Mouse (Mus musculus) liver, embryonic 14.5 days (tissue): Measurements from ENCODE around the gene Olfr91. TPM values are rescaled to one million over a fixed set of nuclear protein-coding genes. Genes with fewer than 3 reads are reported as not detected.

Source experiments
- ATAC-seq: fragments of 200-750 bp; cut with Nextera tagmentation; 2 replicates; pipeline ENCODE4 v1.8.0; 2017; ENCODE audit warnings: moderate number of reproducible peaks, mild to moderate bottlenecking, moderate library complexity; ENCODE audit not compliant: insufficient read depth
- DNase-seq, 3 experiments: peaks; one replicate each; pipeline ENCODE4 v3.0.0-alpha.2; 2012 to 2013; ENCODE audit warnings: low read depth in 3 of 3, low spot score in 3 of 3
- H3K27ac ChIP-seq: fragments of 300-500 bp; sonication (generic); 2 replicates; pipeline ENCODE4 v1.5.1; 2014; ENCODE audit warnings: moderate library complexity, mild to moderate bottlenecking, control low read depth, inconsistent platforms
- H3K27me3 ChIP-seq: fragments of 300-500 bp; sonication (generic); 2 replicates; pipeline ENCODE4 v1.6.1; 2014; ENCODE audit warnings: mild to moderate bottlenecking, low read length, moderate library complexity; ENCODE audit not compliant: control insufficient read depth, insufficient read depth
- H3K36me3 ChIP-seq: fragments of 300-500 bp; sonication (generic); replicated peaks from 2 replicates; pipeline ENCODE4 v1.6.1; 2014; ENCODE audit warnings: low read depth; ENCODE audit not compliant: control insufficient read depth, insufficient read depth
- H3K4me1 ChIP-seq, 2 experiments: fragments of 200-500 bp in 1 of 2; fragments of 300-500 bp in 1 of 2; sonication (generic) in 1 of 2; replicated peaks; 2 replicates each; pipeline ENCODE4 v1.6.1; 2012 to 2014; ENCODE audit warnings: antibody characterized with exemption in 1 of 2, inconsistent platforms in 1 of 2, low read length in 1 of 2; ENCODE audit not compliant: control insufficient read depth in 2 of 2, insufficient read depth in 2 of 2
- H3K4me2 ChIP-seq: fragments of 300-500 bp; sonication (generic); 2 replicates; pipeline ENCODE4 v1.6.1; 2014; ENCODE audit warnings: low read depth, mild to moderate bottlenecking, control low read depth, moderate library complexity
- H3K4me3 ChIP-seq, 2 experiments: fragments of 200-500 bp in 1 of 2; fragments of 300-500 bp in 1 of 2; sonication (generic) in 1 of 2; 2 replicates each; pipeline ENCODE4 v1.5.1; 2012 to 2014; ENCODE audit warnings: low read depth in 2 of 2, low read length in 2 of 2, mild to moderate bottlenecking in 2 of 2, control low read depth in 1 of 2, inconsistent platforms in 1 of 2, moderate library complexity in 1 of 2; ENCODE audit not compliant: insufficient read depth in 1 of 2
- H3K9ac ChIP-seq: fragments of 300-500 bp; sonication (generic); replicated peaks from 2 replicates; pipeline ENCODE4 v1.6.1; 2014; ENCODE audit warnings: mild to moderate bottlenecking, control low read depth, moderate library complexity
- H3K9me3 ChIP-seq: fragments of 300-500 bp; sonication (generic); 2 replicates; pipeline ENCODE4 v1.6.1; 2016; ENCODE audit warnings: low read length, mixed read lengths; ENCODE audit not compliant: control insufficient read depth
- CTCF ChIP-seq: IDR thresholded peaks from 2 replicates; pipeline ENCODE4 v1.5.1; 2016; ENCODE audit warnings: antibody characterized with exemption, low read depth, control low read depth
- EP300 ChIP-seq: IDR thresholded peaks from 2 replicates; pipeline ENCODE4 v1.6.1; 2016; ENCODE audit warnings: antibody characterized with exemption, low read depth
- WGBS: fragments of 180-500 bp; shearing (Covaris S2); extraction: QIAGEN DNeasy Blood & Tissue Kit; methylation state at CpG from one replicate; pipeline ENCODE4 v1.1.7; 2014; ENCODE audit not compliant: insufficient replicate concordance; 5-methylcytosine and 5-hydroxymethylcytosine counted together
- polyA plus RNA-seq, 2 experiments: library from polyadenylated mRNA; depleted of rRNA in 1 of 2; stranded (reverse) in 1 of 2; unstranded in 1 of 2; fragments of >200 nt; fragmentation: Nextera tagmentation in 1 of 2; extraction: Ambion mirVana in 1 of 2; gene quantifications; 2 replicates each; pipeline versions ENCODE4 v1.2.1 to v1.2.3; 2012 to 2014

Gene Olfr91
- polyA plus RNA-seq, 2 experiments: not detected

GRCm38 (mm10) chr17:37088399-37088798 is 9.7 kb downstream of the Olfr91 start, which contains the start of gene Olfr90:
Gene Olfr90 (minus strand): TSS chr17:37088499.
- Histone ChIP-seq H3K27ac (no peak within 1 kb of the TSS), H3K4me3 (no peak within 1 kb of the TSS), H3K27me3 (no peaks in the 10 kb centered on the region), H3K36me3 (no peaks in the 10 kb centered on the region), H3K9ac (no peak within 1 kb of the TSS), H3K4me2 (no peak within 1 kb of the TSS), H3K9me3 (no peaks in the 10 kb centered on the region), H3K4me1 (no peaks in the 10 kb centered on the region)
- DNase-seq (no peak), ATAC-seq (no peak)
- TF ChIP-seq EP300 (no peak), CTCF (no peak)

GRCm38 (mm10) chr17:37085545-37085944 is 12.5 kb downstream of the Olfr91 start:
- TF ChIP-seq EP300 (no peak), CTCF (no peak)
- H3K36me3 ChIP-seq: no peaks in the 10 kb centered on the region
- DNase-seq: no peak
- H3K9ac ChIP-seq: no peak overlapping the region
- no peak overlapping the region for H3K27ac ChIP-seq
- ATAC-seq: no peak
- H3K9me3 ChIP-seq: no peaks in the 10 kb centered on the region
- H3K4me3 ChIP-seq: no peak overlapping the region
- WGBS: 55% methylated on average over 10 of the region's 10 CpGs
- no peaks in the 10 kb centered on the region for H3K27me3 ChIP-seq
- H3K4me2 ChIP-seq: no peak overlapping the region
- H3K4me1 ChIP-seq: no peaks in the 10 kb centered on the region

GRCm38 (mm10) chr17:37084632-37085031 is 13.4 kb downstream of the Olfr91 start:
- Histone ChIP-seq H3K9ac (no peak overlapping the region), H3K4me2 (no peak overlapping the region), H3K9me3 (no peaks in the 10 kb centered on the region), H3K27me3 (no peaks in the 10 kb centered on the region), H3K4me3 (no peak overlapping the region), H3K27ac (no peak overlapping the region), H3K36me3 (no peaks in the 10 kb centered on the region), H3K4me1 (no peaks in the 10 kb centered on the region)
- TF ChIP-seq CTCF (peak; percentile 9; the same call in 1 of the 2 replicates), EP300 (no peak)
- 42% methylated on average over 5 of the region's 5 CpGs for WGBS
- DNase-seq (no peak), ATAC-seq (no peak)

GRCm38 (mm10) chr17:37083327-37083726 is 14.8 kb downstream of the Olfr91 start:
- Histone ChIP-seq H3K9me3 (no peaks in the 10 kb centered on the region), H3K27ac (no peak overlapping the region), H3K36me3 (no peaks in the 10 kb centered on the region), H3K4me2 (no peak overlapping the region), H3K4me1 (no peaks in the 10 kb centered on the region), H3K9ac (no peak overlapping the region), H3K4me3 (no peak overlapping the region), H3K27me3 (no peaks in the 10 kb centered on the region)
- TF ChIP-seq EP300: no peak
- TF ChIP-seq CTCF: peak; percentile 80
- WGBS: 7% methylated on average over 8 of the region's 8 CpGs
- DNase-seq: peak; percentile 7 to 30 (median 17)
- no peak for ATAC-seq

- no peak for TF ChIP-seq CTCF
- no peak for TF ChIP-seq EP300
Observed at GRCm38 (mm10) chr17:37081659-37082058, 16.4 kb downstream of the Olfr91 start.

GRCm38 (mm10) chr17:37080119-37080518 is 18.0 kb downstream of the Olfr91 start:
- no peaks in the 10 kb centered on the region for H3K27me3 ChIP-seq
- no peak overlapping the region for H3K4me2 ChIP-seq
- no peak overlapping the region for H3K4me3 ChIP-seq
- no peaks in the 10 kb centered on the region for H3K4me1 ChIP-seq
- no peaks in the 10 kb centered on the region for H3K36me3 ChIP-seq
- no peak for DNase-seq
- H3K9me3 ChIP-seq: no peaks in the 10 kb centered on the region
- no peak overlapping the region for H3K9ac ChIP-seq
- TF ChIP-seq EP300 (no peak), CTCF (no peak)
- H3K27ac ChIP-seq: no peak overlapping the region
- ATAC-seq: no peak
- WGBS: 26% methylated on average over 5 of the region's 5 CpGs

More at GRCm38 (mm10) chr17:37081659-37082058, 16.4 kb downstream of the Olfr91 start:
- ATAC-seq: no peak
- H3K27me3 ChIP-seq: no peaks in the 10 kb centered on the region
- H3K4me2 ChIP-seq: no peak overlapping the region
- H3K9me3 ChIP-seq: no peaks in the 10 kb centered on the region
- H3K27ac ChIP-seq: no peak overlapping the region
- DNase-seq: no peak
- H3K36me3 ChIP-seq: no peaks in the 10 kb centered on the region
- 63% methylated on average over 4 of the region's 4 CpGs for WGBS
- H3K4me3 ChIP-seq: no peak overlapping the region
- no peak overlapping the region for H3K9ac ChIP-seq
- no peaks in the 10 kb centered on the region for H3K4me1 ChIP-seq
